Comparison of ENCODE assay signal across 8 mouse cellular contexts in genomic region chr2:93415281-93415680, GRCm38 (mm10). TPM values are rescaled to one million over a fixed set of nuclear protein-coding genes. Genes with fewer than 3 reads are reported as not detected.
DNase-seq lines count a peak whose midpoint lies in the region; ATAC-seq lines count a peak whose summit lies in the region.

No protein-coding gene starts in this region.

- DNase-seq in forebrain, embryonic 11.5 days (ENCODE audit: low spot score), result peak; percentile 80
- DNase-seq in forebrain, embryonic 10.5 days (ENCODE audit: extremely low spot score, low spot score), result no peak
- peak; percentile 66 for DNase-seq in midbrain, embryonic 10.5 days (ENCODE audit: low spot score)
- DNase-seq in embryo, embryonic 9.5 days (ENCODE audit: extremely low spot score), result peak; percentile 66
- DNase-seq in spleen, postnatal 10 days (ENCODE audit: low spot score in 2 of 2), result peak; percentile 71 to 80
- DNase-seq in urinary bladder, adult 2 months (ENCODE audit: low spot score), result no peak

- no peak overlapping the region for H3K9ac ChIP-seq in forebrain, embryonic 11.5 days (ENCODE audit: low read length)
- H3K9ac ChIP-seq in midbrain, embryonic 15.5 days, result no peak overlapping the region
- H3K9ac ChIP-seq in liver, embryonic 16.5 days (ENCODE audit: low read depth, low read length), result no peak overlapping the region

- peaks cover 3% of the 10 kb centered on the region; the same call in 1 of the 2 replicates for H3K4me1 ChIP-seq in forebrain, embryonic 11.5 days (replicated peaks; ENCODE audit: control insufficient read depth, insufficient read depth, low read length)
- H3K4me1 ChIP-seq in forebrain, embryonic 10.5 days, result peaks cover 41% of the 10 kb centered on the region
- H3K4me1 ChIP-seq in midbrain, embryonic 10.5 days, result peaks cover 31% of the 10 kb centered on the region
- peaks cover 4% of the 10 kb centered on the region for H3K4me1 ChIP-seq in midbrain, embryonic 15.5 days
- H3K4me1 ChIP-seq in liver, embryonic 16.5 days (ENCODE audit: control insufficient read depth, low read depth, low read length), result peaks cover 15% of the 10 kb centered on the region

- H3K9me3 ChIP-seq in forebrain, embryonic 11.5 days (ENCODE audit: control insufficient read depth, low read length), result no peaks in the 10 kb centered on the region
- H3K9me3 ChIP-seq in forebrain, embryonic 10.5 days, result no peaks in the 10 kb centered on the region
- H3K9me3 ChIP-seq in midbrain, embryonic 10.5 days (replicated peaks), result no peaks in the 10 kb centered on the region
- no peaks in the 10 kb centered on the region for H3K9me3 ChIP-seq in midbrain, embryonic 15.5 days
- no peaks in the 10 kb centered on the region for H3K9me3 ChIP-seq in liver, embryonic 16.5 days (replicated peaks; ENCODE audit: control insufficient read depth, low read length)

- H3K27me3 ChIP-seq in forebrain, embryonic 11.5 days (ENCODE audit: control insufficient read depth, insufficient read depth, low read length), result no peaks in the 10 kb centered on the region
- peaks cover 34% of the 10 kb centered on the region for H3K27me3 ChIP-seq in forebrain, embryonic 10.5 days (ENCODE audit: poor library complexity, severe bottlenecking)
- H3K27me3 ChIP-seq in midbrain, embryonic 10.5 days (ENCODE audit: low read depth, poor library complexity, severe bottlenecking), result peaks cover 42% of the 10 kb centered on the region
- H3K27me3 ChIP-seq in midbrain, embryonic 15.5 days (replicated peaks), result peaks cover 4% of the 10 kb centered on the region; the same call in 1 of the 2 replicates
- H3K27me3 ChIP-seq in liver, embryonic 16.5 days (ENCODE audit: control insufficient read depth, insufficient read depth, low read depth, low read length), result no peaks in the 10 kb centered on the region

- no peaks in the 10 kb centered on the region for H3K36me3 ChIP-seq in forebrain, embryonic 11.5 days (ENCODE audit: control insufficient read depth, insufficient read depth, low read length)
- no peaks in the 10 kb centered on the region for H3K36me3 ChIP-seq in forebrain, embryonic 10.5 days (replicated peaks)
- H3K36me3 ChIP-seq in midbrain, embryonic 10.5 days, result no peaks in the 10 kb centered on the region
- no peaks in the 10 kb centered on the region for H3K36me3 ChIP-seq in midbrain, embryonic 15.5 days (replicated peaks)
- H3K36me3 ChIP-seq in liver, embryonic 16.5 days (ENCODE audit: control insufficient read depth, insufficient read depth), result peaks cover 8% of the 10 kb centered on the region

- H3K4me2 ChIP-seq in forebrain, embryonic 11.5 days (ENCODE audit: low read depth, low read length, severe bottlenecking), result no peak overlapping the region
- H3K4me2 ChIP-seq in midbrain, embryonic 15.5 days, result no peak overlapping the region
- H3K4me2 ChIP-seq in liver, embryonic 16.5 days (ENCODE audit: low read depth, low read length), result no peak overlapping the region

- 41% methylated on average over 5 of the region's 5 CpGs for WGBS in forebrain, embryonic 11.5 days
- WGBS in forebrain, embryonic 10.5 days, result 36% methylated on average over 5 of the region's 5 CpGs
- WGBS in midbrain, embryonic 10.5 days, result 38% methylated on average over 5 of the region's 5 CpGs
- WGBS in midbrain, embryonic 15.5 days, result 42% methylated on average over 5 of the region's 5 CpGs
- whole genome bisulfite sequencing in liver, embryonic 16.5 days (ENCODE audit: insufficient replicate concordance), result 43% methylated on average over 5 of the region's 5 CpGs

- ATAC-seq in forebrain, embryonic 11.5 days (replicated peaks; ENCODE audit: low FRiP score), result no peak
- no peak for ATAC-seq in midbrain, embryonic 15.5 days (replicated peaks)
- ATAC-seq in liver, embryonic 16.5 days (ENCODE audit: low read depth), result 0 out of 2 replicates have a peak, but pooled peaks have one; percentile 17

- no peak overlapping the region for H3K4me3 ChIP-seq in forebrain, embryonic 11.5 days (ENCODE audit: low read depth, low read length)
- H3K4me3 ChIP-seq in forebrain, embryonic 10.5 days, result no peak overlapping the region
- no peak overlapping the region for H3K4me3 ChIP-seq in midbrain, embryonic 10.5 days
- no peak overlapping the region for H3K4me3 ChIP-seq in midbrain, embryonic 15.5 days
- no peak overlapping the region for H3K4me3 ChIP-seq in liver, embryonic 16.5 days (ENCODE audit: low read depth, low read length)

- H3K27ac ChIP-seq in forebrain, embryonic 11.5 days (ENCODE audit: low read depth, low read length), result no peak overlapping the region
- H3K27ac ChIP-seq in forebrain, embryonic 10.5 days, result no peak overlapping the region
- no peak overlapping the region for H3K27ac ChIP-seq in midbrain, embryonic 10.5 days (replicated peaks)
- no peak overlapping the region for H3K27ac ChIP-seq in midbrain, embryonic 15.5 days
- no peak overlapping the region for H3K27ac ChIP-seq in liver, embryonic 16.5 days (ENCODE audit: low read length)

RNA-seq across cellular contexts. Expression of gene Cd82, which starts 47.7 kb away (rescaled TPM):
- polyA plus RNA-seq in forebrain, embryonic 11.5 days (2014; fragmentation: Nextera tagmentation; extraction: Ambion mirVana), result 4.5 and 5.2 TPM in 2 replicates
- 5.0 and 5.3 TPM in 2 replicates for polyA plus RNA-seq in forebrain, embryonic 10.5 days (2016; fragmentation: Nextera tagmentation; extraction: Ambion mirVana)
- 5.1 and 5.9 TPM in 2 replicates for polyA plus RNA-seq in midbrain, embryonic 10.5 days (2016; fragmentation: Nextera tagmentation; extraction: Ambion mirVana)
- 22.1 and 24.8 TPM in 2 replicates for polyA plus RNA-seq in midbrain, embryonic 15.5 days (2015; fragmentation: Nextera tagmentation; extraction: Ambion mirVana)
- polyA plus RNA-seq in liver, embryonic 16.5 days (2015; fragmentation: Nextera tagmentation; extraction: Ambion mirVana), result 111 and 112 TPM in 2 replicates
- polyA plus RNA-seq in urinary bladder, adult 2 months (2012; rRNA removed), result 95.1 and 96.4 TPM in 2 replicates

Comparison
In these comparisons a context has a peak if more than half of its experiments do, and no peak if none do; other contexts are left out.
1. DNase-seq: peak in forebrain, embryonic 11.5 days (single experiment), midbrain, embryonic 10.5 days (single experiment), embryo, embryonic 9.5 days (single experiment) and spleen, postnatal 10 days (2 of 2); none in forebrain, embryonic 10.5 days (single experiment) and urinary bladder, adult 2 months (single experiment).